Mouse (Mus musculus) left cerebral cortex, postnatal 25 days (tissue): ENCODE results near the gene Afap1l2. TPM values are rescaled to one million over a fixed set of nuclear protein-coding genes. Genes with fewer than 3 reads are reported as not detected.

ENCODE experiments used
- DNase-seq, 2 experiments: peaks; one replicate each; pipeline ENCODE4 v3.0.0; 2022; ENCODE audit warnings: low spot score in 2 of 2, mixed read lengths in 1 of 2
- intact Hi-C: fragments of 180-260 bp; cut with DNase I; formaldehyde crosslinking; loops from one replicate; pipeline ENCODE4 v1.15.1; 2025
- total RNA-seq, 2 experiments: library from RNA; stranded (reverse); gene quantifications; 2 replicates each; pipeline ENCODE4 v1.2.3; 2021

Afap1l2 gene
- total RNA-seq, 2 experiments from 2014 or later = 9.8 to 10.8 TPM

GRCm38 (mm10) chr19:56983757-56984156 is 24.3 kb downstream of the Afap1l2 start:
- intact Hi-C loops = no loop called here

DNA sequence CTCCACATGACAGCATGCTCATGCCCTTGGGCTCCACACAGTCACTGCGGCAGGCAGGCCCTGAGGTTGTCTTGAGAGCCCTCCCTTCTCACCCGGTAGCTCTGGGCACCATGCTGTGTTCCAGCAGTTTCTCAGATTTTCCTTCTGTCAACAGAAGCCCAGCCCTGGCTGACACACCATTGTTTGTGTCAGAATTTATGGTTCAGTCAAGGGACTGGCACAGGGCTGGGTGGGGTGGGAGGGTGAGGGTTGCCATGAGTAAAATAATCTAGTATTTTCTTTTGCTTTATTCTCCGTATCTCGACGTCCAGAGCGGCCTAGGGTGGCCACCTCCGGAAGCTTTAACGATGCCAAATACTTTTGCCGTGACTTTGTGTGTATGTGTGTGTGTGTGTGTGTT is 26.3 kb downstream of the Afap1l2 start:
- DNase-seq = no peak
- intact Hi-C loops = no loop called here

More at GRCm38 (mm10) chr19:56983757-56984156, 24.3 kb downstream of the Afap1l2 start:
- no peak for DNase-seq

- intact Hi-C loops = no loop called here
- peak in 1 of 2 experiments; percentile 83 for DNase-seq
Measured at GRCm38 (mm10) chr19:56980803-56981202, 27.2 kb downstream of the Afap1l2 start.

DNA sequence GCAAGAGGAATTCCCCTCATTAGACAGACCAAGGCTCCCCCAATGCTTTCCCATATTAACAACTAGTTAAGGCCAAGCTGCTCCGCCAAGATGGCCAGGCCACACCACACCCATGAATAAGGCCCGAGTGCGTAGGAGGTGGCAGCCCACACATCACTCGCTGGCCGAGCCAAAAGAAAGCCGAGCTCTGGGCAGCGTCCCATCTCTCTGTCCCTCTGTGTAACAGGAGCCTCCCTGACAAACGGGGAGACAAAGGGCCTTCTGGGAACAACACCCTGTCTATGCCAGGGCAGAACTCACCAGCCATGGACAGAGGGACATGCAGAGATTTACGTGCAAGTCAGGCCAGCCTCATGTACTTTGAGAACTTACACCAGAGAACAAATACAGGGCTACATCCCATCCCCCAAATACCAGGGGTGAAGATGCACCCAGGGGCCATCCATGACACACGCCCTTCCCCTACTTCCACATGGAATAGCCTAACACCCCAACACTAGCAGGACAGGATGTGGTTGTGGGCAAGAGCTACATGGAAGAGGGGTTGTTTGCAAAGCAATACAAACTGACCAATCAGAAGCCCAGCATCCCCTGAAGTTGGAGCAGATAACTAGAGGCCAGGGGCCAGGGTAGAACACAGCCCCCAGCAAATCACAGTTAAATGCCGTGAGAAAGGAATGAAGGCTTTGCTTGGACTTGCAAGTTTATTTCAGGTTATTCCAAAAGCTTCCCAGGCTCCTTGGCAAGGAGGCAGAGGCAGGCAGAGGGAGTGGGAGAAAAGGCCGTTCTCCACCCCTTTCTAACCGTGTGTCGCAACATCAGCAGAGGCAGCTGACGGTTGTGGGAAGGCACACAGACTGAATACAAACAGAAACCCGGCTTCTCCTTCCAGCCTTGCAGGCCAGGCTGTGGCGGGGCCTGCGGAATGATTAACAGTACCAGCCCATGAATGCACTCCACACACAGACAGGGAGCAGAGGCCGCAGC is 30.8 kb downstream of the Afap1l2 start:
- DNase-seq = peak in 1 of 2 experiments; percentile 72
- intact Hi-C loops = no loop called here

DNA sequence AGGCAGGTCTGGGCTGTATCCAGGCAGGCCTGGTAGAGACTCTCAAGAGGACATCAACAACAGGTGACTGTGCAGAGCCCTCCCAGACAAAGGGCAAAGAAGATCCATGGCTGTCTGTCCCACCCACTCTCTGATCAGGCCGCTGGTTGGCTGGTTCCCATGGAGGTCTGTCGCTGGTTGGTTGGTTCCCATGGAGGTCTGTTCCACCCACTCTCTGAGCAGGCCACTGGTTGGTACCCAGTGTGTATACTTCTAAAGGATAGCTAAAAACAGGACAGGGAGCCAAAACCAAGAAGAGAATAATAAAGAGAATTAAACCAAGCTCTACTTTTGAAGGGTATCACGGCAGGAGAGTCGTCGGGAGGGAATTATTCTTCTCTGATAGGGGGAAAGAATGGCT is 31.5 kb downstream of the Afap1l2 start:
- DNase-seq = no peak

GRCm38 (mm10) chr19:56975502-56975901 is 32.5 kb downstream of the Afap1l2 start:
- intact Hi-C loops = no loop called here
- no peak for DNase-seq

More for the DNA sequence above, 31.5 kb downstream of the Afap1l2 start:
- intact Hi-C loops = no loop called here

- DNase-seq = no peak
- intact Hi-C loops = no loop called here
Measured at GRCm38 (mm10) chr19:56974159-56974558, 33.9 kb downstream of the Afap1l2 start.

- DNase-seq = no peak
- intact Hi-C loops = no loop called here
Measured at GRCm38 (mm10) chr19:56972768-56973167, 35.3 kb downstream of the Afap1l2 start.

DNA sequence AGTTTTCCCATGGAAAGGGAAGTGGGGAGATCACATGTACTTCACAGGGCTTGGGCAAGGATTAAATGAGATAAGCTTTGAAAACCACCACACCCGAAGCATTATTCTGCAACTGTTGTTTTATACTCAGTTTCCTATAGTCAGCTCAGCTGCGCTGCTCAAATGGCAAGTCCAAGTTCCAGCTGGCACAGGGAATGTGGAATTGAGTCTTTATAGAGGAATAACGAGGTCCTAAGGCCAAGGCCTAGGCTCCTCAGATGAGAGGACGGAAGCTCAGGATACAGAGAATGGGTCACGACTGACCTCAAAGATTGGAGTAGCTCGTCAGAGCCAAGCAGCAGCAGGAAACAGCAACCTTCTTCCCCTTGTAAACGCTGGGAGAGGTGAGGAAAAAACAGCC is 36.7 kb downstream of the Afap1l2 start:
- no peak for DNase-seq
- intact Hi-C loops = no loop called here

DNA sequence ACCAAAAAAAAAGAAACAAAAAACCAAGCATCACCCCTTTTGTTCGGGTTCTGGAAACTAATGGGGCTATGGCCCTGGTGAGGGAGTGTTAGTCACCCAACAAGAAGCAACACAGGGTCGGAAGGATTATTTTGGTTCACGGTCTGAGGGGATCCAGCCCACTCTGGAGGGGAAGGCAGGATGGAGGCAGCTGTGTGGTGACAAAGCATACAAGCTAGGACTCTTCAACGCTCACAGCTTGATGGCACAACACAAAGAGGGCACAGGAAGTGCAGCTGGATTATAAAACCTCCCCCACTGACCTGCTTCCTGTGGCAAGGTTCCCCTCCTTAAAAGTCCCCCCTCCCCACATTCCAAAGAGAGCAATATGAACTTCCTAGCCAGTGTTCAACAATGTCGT is 44.2 kb downstream of the Afap1l2 start:
- intact Hi-C loops = no loop called here
- no peak for DNase-seq

GRCm38 (mm10) chr19:56959601-56960000 is 48.4 kb downstream of the Afap1l2 start:
- DNase-seq = no peak
- intact Hi-C loops = no loop called here

DNA sequence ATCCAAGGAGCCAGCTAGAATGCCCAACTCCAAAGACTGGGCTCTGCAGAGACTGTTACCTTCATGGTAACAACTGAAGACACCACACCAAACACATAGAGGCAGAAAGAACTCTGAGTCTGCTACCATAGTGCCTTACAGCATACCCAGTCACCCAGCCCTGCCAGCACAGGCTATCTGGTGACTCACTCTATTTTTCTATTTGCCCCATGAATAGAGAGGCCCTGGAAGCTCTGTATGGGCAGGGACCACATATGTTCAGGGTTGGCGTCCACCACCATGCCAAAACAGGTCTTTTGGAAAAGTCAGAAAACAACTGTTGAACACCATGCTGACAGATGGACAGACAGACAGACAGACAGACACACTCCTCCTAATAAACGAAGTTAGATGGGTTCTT is 49.0 kb downstream of the Afap1l2 start:
- intact Hi-C loops = no loop called here
- no peak for DNase-seq

DNA sequence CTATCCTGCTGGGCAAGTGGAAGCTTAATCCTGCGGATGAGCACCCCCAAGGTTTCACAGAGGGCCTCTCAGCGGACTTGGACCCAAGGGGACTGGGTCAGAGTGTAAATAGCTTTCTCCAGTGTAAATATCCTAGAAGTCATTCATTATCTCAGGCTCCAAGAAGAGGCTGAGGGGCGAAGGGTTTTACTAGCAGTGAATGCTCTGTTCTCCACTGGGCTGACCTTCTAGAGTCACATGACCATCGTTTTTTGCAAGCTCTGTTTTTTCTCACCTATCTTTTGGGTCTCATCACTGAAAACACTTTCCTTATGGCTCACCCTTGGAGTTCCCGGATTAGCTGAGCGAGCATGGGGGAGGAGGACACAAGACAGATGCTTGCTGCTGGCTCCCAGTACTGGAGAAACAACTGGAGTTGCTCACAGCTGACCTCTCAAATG is 49.4 kb downstream of the Afap1l2 start:
- no peak for DNase-seq
- intact Hi-C loops = no loop called here

- no peak for DNase-seq
- intact Hi-C loops = no loop called here
Measured at GRCm38 (mm10) chr19:56958011-56958410, 50.0 kb downstream of the Afap1l2 start.

DNA sequence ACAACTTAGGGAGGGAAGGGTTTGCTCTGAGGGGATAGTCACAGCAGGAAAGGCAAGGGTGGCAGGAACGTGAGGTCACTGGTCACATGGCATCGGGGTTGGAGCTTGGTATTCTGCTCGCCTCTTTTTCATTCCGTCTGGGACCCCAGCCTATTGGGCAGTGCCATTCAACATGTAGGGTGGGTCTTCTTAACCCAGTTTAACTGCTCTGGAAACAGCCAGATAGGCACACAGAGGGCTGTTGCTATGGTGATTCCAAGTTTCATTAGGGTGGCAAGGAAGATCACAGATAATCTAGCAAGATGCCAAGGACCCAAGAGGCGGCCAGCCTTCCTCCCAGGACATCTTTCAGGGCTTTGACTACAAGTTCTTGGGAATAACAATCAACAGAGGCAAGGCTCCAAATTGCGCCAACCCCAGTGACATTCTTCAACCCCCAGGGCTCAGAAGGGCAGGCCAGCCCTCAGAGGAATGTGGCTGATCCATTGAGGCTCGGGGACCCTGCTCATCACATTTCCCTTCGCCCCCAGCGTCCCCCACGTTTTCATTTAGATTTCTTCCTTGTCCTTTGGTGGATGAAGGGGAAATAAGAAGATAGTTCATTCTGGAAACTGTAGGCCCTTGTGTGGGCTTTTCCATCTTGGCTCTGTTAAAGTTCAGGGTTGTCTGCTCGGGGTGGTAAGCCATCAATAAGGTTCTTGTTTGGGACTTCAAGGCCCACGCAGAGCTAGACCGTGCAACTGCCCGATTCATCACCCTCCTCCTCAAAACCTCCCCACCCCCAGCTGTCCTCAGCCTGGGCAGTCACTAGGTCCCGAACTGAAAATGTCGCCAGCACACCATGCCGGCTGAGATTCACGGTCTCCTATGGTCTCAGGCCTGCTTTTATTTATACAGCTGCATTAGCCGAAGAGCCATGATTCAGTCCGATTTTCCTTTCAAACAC is 52.2 kb downstream of the Afap1l2 start:
- DNase-seq = peak in 1 of 2 experiments; percentile 29
- intact Hi-C loops = no loop called here

- intact Hi-C loops = no loop called here
Measured at GRCm38 (mm10) chr19:56954857-56955256, 53.2 kb downstream of the Afap1l2 start.

DNA sequence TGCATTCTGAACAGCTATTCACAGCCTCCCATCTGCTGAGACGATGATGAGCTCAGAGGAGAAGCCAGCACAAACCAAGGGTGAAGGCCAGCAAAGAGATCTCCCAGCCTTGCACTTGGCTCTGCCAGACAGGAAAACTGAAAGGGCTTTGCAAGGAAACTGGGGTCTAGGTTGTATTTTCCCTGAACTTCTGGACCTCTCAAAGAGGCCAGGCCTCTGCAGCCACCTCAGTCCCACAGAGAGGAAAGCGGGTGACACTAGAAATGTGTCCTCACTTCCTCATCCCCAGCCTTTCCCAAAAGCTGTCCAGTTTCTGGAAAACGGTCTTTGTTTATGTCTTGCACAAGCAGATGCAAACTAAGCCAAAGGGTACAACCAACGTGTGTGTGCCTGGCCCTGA is 54.2 kb downstream of the Afap1l2 start:
- intact Hi-C loops = no loop called here

More at GRCm38 (mm10) chr19:56954857-56955256, 53.2 kb downstream of the Afap1l2 start:
- DNase-seq = no peak

GRCm38 (mm10) chr19:56950818-56951217 is 57.2 kb downstream of the Afap1l2 start:
- no peak for DNase-seq
- intact Hi-C loops = no loop called here

More for the DNA sequence above, 54.2 kb downstream of the Afap1l2 start:
- DNase-seq = no peak

GRCm38 (mm10) chr19:56949868-56950267 is 58.2 kb downstream of the Afap1l2 start:
- intact Hi-C loops = no loop called here
- no peak for DNase-seq
